Mouse (Mus musculus) kidney, embryonic 14.5 days (tissue): ENCODE results near the gene Gulp1. TPM values are rescaled to one million over a fixed set of nuclear protein-coding genes. Genes with fewer than 3 reads are reported as not detected.

Experiments
- ATAC-seq: fragments of 200-750 bp; cut with Nextera tagmentation; 2 replicates; pipeline ENCODE4 v1.8.0; 2017; ENCODE audit warnings: moderate number of reproducible peaks, mild to moderate bottlenecking, moderate TSS enrichment, moderate library complexity; ENCODE audit not compliant: low FRiP score, low TSS enrichment
- H3K27ac ChIP-seq: fragments of 300-500 bp; sonication (generic); 2 replicates; pipeline ENCODE4 v1.5.1; 2014; ENCODE audit warnings: low read depth, mild to moderate bottlenecking, low read length, moderate library complexity, mixed read lengths
- H3K27me3 ChIP-seq: fragments of 300-500 bp; sonication (generic); 2 replicates; pipeline ENCODE4 v1.6.1; 2014; ENCODE audit warnings: mild to moderate bottlenecking, low read length; ENCODE audit not compliant: control insufficient read depth, insufficient read depth
- H3K36me3 ChIP-seq: fragments of 300-500 bp; sonication (generic); 2 replicates; pipeline ENCODE4 v1.6.1; 2014; ENCODE audit warnings: low read length, mixed read lengths; ENCODE audit not compliant: control insufficient read depth, insufficient read depth
- H3K4me1 ChIP-seq: fragments of 300-500 bp; sonication (generic); 2 replicates; pipeline ENCODE4 v1.6.1; 2014; ENCODE audit warnings: low read length, mixed read lengths; ENCODE audit not compliant: control insufficient read depth, insufficient read depth
- H3K4me2 ChIP-seq: fragments of 300-500 bp; sonication (generic); replicated peaks from 2 replicates; pipeline ENCODE4 v1.6.1; 2014; ENCODE audit warnings: low read depth, mild to moderate bottlenecking, low read length
- H3K4me3 ChIP-seq: fragments of 300-500 bp; sonication (generic); 2 replicates; pipeline ENCODE4 v1.5.1; 2014; ENCODE audit warnings: mild to moderate bottlenecking, low read length
- H3K9ac ChIP-seq: fragments of 300-500 bp; sonication (generic); 2 replicates; pipeline ENCODE4 v1.6.1; 2014; ENCODE audit warnings: low read depth, mild to moderate bottlenecking, low read length, moderate library complexity
- H3K9me3 ChIP-seq: fragments of 300-500 bp; sonication (generic); 2 replicates; pipeline ENCODE4 v1.6.1; 2016; ENCODE audit warnings: low read length; ENCODE audit not compliant: control insufficient read depth
- WGBS: fragments of 180-500 bp; shearing (Covaris S2); extraction: QIAGEN DNeasy Blood & Tissue Kit; methylation state at CpG from one replicate; pipeline ENCODE4 v1.1.7; 2014; 5-methylcytosine and 5-hydroxymethylcytosine counted together
- polyA plus RNA-seq: library from polyadenylated mRNA; unstranded; fragments of >200 nt; fragmentation: Nextera tagmentation; extraction: Ambion mirVana; gene quantifications from 2 replicates; pipeline ENCODE4 v1.2.1, GENCODE M21; 2014

The Gulp1 gene
- polyA plus RNA-seq: 21.7 and 23.6 TPM in 2 replicates

DNA sequence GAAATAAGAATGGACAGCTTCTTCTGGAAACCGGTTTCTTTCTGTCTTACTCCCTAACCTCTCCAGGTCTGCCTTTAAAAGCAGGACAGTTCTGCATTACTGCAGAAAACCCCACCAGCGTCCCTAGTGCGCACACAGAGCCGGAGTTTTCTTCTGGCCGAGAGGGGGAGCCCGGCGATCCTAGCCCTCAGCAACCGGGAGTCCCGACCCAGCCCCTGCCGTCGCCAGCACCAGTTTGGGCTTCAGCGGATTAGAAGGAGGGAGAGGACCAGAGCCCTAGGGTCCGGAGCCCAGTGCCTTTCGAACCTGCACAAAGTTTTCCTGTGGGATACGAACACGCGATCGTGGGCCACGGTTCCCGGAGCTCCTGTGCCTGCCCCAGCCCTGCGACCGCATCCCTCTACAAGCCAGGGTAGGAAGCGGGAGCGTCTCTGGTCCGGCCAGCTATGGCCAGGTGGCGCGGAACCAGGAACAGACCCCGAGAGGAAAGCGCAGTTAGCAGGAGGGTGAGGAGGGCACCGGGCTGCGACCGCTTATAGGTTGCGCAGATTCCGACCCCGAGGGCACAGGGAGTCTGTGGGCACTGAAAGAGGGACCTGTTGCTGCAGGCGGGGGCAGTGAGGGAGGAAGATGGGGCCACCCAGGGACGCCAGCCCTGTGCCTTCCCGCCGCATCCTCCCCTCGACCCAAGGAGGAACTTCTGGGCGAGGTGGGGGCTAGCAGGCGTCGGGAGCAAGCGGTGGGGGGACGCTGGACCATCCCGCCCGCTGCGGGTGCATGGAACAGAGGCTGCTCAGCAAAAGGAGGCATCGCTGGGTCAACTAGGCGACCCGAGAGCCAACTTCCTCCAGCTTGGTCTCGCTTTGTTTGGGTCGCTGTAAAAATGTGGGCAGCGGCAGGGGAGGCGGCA lies at the start of gene Gulp1:
Gene Gulp1 (plus strand): TSS at position 51 of the 910 bp plus-strand sequence.
- peak; percentile 94 for ATAC-seq
- Histone ChIP-seq H3K4me3 (peak within 1 kb of the TSS; percentile 77), H3K4me2 (peak within 1 kb of the TSS; percentile 81), H3K9ac (peak within 1 kb of the TSS; percentile 79), H3K27me3 (no peaks in the 10 kb centered on the region), H3K27ac (peak within 1 kb of the TSS; percentile 90), H3K36me3 (no peaks in the 10 kb centered on the region), H3K9me3 (no peaks in the 10 kb centered on the region), H3K4me1 (peaks cover 10% of the 10 kb centered on the region)
- WGBS: 0% methylated on average over 55 of the region's 55 CpGs

DNA sequence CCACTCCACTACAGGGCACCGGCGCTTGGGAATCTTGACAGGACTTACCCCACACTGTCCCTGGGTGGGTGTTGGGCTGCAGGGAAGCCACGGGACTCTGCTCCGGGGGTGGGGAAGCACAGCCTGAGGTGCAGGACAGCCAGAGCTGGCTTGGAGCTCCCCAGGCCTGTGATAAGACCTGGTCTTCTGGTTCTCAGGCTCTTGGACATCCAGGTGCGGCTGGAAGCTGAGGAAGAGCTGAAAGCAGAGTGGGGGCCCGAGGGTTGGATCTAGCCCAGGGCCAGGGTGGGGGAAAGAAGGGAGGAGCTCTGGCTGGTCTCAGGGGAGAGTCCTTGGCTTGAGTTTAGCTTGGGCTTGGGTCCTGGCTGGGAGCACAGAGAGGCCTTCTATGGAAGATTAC lies 1.1 kb upstream of the Gulp1 start:
- no peak for ATAC-seq
- H3K9me3 ChIP-seq: no peaks in the 10 kb centered on the region
- no peak overlapping the region for H3K9ac ChIP-seq
- H3K4me2 ChIP-seq: no peak overlapping the region
- no peaks in the 10 kb centered on the region for H3K27me3 ChIP-seq
- H3K27ac ChIP-seq: no peak overlapping the region
- H3K4me3 ChIP-seq: no peak overlapping the region
- 86% methylated on average over 6 of the region's 6 CpGs for WGBS
- peaks cover 10% of the 10 kb centered on the region for H3K4me1 ChIP-seq
- H3K36me3 ChIP-seq: no peaks in the 10 kb centered on the region

DNA sequence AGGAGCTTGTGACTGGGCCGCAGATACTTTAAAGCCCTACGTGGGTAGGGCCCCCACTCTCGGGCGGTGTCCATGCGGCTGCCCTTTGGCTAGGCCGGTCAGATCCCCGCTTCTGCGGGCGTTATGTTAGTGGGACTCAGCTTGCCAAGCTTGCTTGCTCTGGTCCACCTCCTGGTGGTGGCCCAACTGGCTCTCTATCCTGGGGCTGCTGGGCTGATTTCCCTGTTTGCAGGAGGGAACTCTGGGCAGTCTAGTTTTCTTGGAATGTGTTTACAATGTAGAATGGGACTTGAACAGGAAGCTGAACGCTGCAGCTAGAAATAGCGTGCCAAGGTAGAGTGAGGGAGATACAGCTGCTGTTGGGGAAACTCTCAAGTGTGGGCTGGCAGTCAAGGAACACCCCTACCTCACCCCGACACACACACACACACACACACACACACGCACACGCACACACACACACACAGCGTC lies 1.1 kb downstream of the Gulp1 start:
- no peaks in the 10 kb centered on the region for H3K27me3 ChIP-seq
- H3K27ac ChIP-seq: peak overlapping the region; percentile 90
- peak overlapping the region; percentile 77 for H3K4me3 ChIP-seq
- H3K4me2 ChIP-seq: peak overlapping the region; percentile 81
- H3K9me3 ChIP-seq: no peaks in the 10 kb centered on the region
- peaks cover 10% of the 10 kb centered on the region for H3K4me1 ChIP-seq
- H3K36me3 ChIP-seq: no peaks in the 10 kb centered on the region
- peak overlapping the region; percentile 79 for H3K9ac ChIP-seq
- 8% methylated on average over 15 of the region's 15 CpGs for WGBS
- ATAC-seq: peak; percentile 73

DNA sequence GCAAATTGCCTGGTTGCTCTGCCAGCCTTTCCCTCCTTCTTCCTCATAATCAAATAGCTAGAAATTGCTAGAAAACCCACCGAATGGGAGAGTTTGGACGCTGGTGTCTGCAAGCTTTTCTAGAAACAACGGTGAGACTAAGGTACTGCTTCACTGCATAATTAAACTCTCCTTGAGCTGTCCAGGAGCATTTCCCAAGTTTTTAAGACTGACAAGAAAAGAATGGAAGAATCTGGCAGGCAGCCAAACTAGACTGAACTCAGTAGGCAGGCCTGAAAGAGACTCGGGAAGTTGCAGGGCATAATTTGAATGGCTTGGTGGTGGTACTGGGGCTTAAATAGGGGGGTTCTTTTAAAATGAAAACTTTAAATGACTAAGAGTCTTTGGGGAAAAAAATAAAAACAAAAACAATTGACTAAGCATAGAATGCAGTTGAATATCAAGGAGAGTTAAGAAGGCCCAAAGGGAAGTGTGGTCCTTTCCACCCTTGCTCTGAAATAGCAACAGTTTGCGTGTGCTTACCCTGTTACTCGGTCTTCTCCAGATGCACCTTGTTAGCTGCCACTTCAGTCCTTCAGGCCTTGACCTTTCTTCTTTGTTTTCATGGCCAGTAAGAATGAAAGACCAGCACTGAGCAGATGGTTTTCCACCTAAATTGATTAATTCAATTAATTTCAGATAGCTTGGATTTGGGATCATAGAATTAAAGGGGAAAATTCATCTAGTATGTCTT lies 2.0 kb downstream of the Gulp1 start:
- Histone ChIP-seq H3K27ac (no peak overlapping the region; the same call in 1 of the 2 replicates), H3K9ac (no peak overlapping the region)
- WGBS: 32% methylated on average over 6 of the region's 6 CpGs

DNA sequence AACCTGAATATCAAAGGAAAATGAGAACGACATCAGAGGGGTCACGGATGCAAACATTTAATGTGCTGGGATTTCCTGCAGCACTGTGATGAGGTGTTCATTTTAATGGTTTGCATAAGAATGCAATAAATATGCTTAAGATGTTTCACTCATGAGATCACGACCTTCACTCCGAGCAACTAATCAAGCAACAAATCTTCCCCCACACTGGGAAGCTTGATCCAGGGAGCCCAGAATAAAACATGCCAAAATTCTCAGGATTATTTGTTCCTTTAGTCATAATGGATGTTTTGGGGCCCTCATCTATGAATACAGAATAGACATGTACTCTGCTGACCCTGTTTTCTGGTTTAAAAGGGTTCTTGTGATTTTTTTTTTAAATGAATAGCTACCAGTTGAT lies 16.1 kb downstream of the Gulp1 start:
- H3K9me3 ChIP-seq: no peaks in the 10 kb centered on the region
- no peak for ATAC-seq
- no peak overlapping the region for H3K9ac ChIP-seq
- 49% methylated on average over 4 of the region's 4 CpGs for WGBS
- no peak overlapping the region for H3K4me2 ChIP-seq
- H3K4me1 ChIP-seq: no peaks in the 10 kb centered on the region
- H3K27ac ChIP-seq: no peak overlapping the region
- H3K27me3 ChIP-seq: no peaks in the 10 kb centered on the region
- no peaks in the 10 kb centered on the region for H3K36me3 ChIP-seq
- no peak overlapping the region for H3K4me3 ChIP-seq

More for the DNA sequence above, 2.0 kb downstream of the Gulp1 start:
- Histone ChIP-seq H3K4me2 (peak overlapping the region; percentile 81), H3K36me3 (no peaks in the 10 kb centered on the region), H3K27me3 (no peaks in the 10 kb centered on the region), H3K9me3 (no peaks in the 10 kb centered on the region), H3K4me1 (peaks cover 10% of the 10 kb centered on the region), H3K4me3 (peak overlapping the region; percentile 77; the same call in 1 of the 2 replicates)
- ATAC-seq: no peak

DNA sequence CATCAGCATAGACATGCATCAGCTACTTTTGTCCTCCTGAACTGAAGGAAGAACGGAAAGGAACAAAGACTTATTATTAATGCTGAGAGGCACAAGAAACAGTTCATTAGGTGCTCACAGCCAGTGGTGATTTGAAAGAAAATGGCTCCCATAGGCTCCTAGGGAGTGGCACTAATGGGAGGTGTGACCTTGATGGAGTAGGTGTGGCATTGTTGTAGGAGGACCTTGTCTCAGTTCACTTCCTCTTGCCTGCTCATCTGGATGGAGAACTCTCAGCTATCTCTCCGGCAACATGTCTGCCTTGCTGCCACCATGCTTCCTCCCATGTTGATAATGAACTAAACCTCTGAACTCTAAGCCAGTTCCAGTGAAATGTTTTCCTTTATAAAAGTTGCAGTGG lies 17.0 kb downstream of the Gulp1 start:
- Histone ChIP-seq H3K4me3 (no peak overlapping the region), H3K27ac (no peak overlapping the region), H3K27me3 (no peaks in the 10 kb centered on the region), H3K4me2 (no peak overlapping the region), H3K9ac (no peak overlapping the region), H3K36me3 (no peaks in the 10 kb centered on the region), H3K4me1 (no peaks in the 10 kb centered on the region), H3K9me3 (no peaks in the 10 kb centered on the region)
- no peak for ATAC-seq
- WGBS: 78% methylated on average over 2 of the region's 2 CpGs

DNA sequence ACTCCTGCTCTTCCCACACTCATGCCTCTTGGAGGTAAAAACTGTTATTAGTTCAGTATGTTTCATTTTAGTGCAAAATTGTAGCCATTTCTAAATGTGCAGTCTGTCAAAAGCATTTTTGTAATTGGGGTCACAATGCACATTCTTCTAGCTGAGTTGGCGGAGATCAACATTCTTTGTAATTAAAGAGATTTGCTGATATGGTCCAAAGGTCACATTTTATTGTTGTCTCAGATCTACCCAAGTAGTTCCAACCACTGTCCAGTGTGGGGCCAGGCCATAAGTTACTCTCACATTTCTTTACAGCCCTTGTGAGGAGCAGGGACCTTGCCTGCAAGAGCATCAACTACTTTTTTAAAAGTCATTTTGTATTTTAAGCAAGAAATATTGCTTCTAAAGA lies 24.7 kb downstream of the Gulp1 start:
- peak; percentile 71; the same call in 1 of the 2 replicates for ATAC-seq
- Histone ChIP-seq H3K27ac (no peak overlapping the region), H3K27me3 (no peaks in the 10 kb centered on the region), H3K36me3 (no peaks in the 10 kb centered on the region), H3K4me3 (no peak overlapping the region), H3K9me3 (no peaks in the 10 kb centered on the region), H3K9ac (no peak overlapping the region), H3K4me1 (no peaks in the 10 kb centered on the region), H3K4me2 (no peak overlapping the region)
- WGBS: 18% methylated on average over 1 of the region's 1 CpGs

DNA sequence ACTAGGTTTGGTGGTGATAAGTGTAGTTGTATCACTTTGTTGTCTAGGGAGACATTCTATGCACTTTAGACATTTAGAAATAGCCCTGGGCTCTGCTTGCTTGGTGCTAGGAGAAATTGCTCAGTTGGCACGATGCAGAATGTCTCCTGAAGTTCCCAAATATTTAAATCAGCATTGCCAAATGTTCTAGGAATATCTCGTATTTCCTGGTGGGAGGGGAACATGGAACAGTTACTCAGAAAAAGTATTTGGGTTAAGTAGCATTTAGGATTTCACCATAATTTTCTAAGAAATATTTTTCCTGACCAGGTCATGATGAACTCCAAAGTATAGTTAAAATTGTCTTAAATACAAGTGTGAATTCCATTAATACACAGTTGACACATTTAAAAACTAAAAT lies 25.3 kb downstream of the Gulp1 start:
- H3K4me1 ChIP-seq: no peaks in the 10 kb centered on the region
- WGBS: 70% methylated on average over 2 of the region's 2 CpGs
- H3K36me3 ChIP-seq: no peaks in the 10 kb centered on the region
- no peak overlapping the region for H3K4me2 ChIP-seq
- H3K4me3 ChIP-seq: no peak overlapping the region
- H3K9ac ChIP-seq: no peak overlapping the region
- no peak for ATAC-seq
- H3K9me3 ChIP-seq: no peaks in the 10 kb centered on the region
- H3K27me3 ChIP-seq: no peaks in the 10 kb centered on the region
- H3K27ac ChIP-seq: peak overlapping the region; percentile 43; the same call in 1 of the 2 replicates
